Mouse (Mus musculus) heart, embryonic 12.5 days (tissue): ENCODE data around the gene F2rl1. TPM values are rescaled to one million over a fixed set of nuclear protein-coding genes. Genes with fewer than 3 reads are reported as not detected.

Experiments used
- ATAC-seq: fragments of 200-750 bp; cut with Nextera tagmentation; 2 replicates; pipeline ENCODE4 v1.8.0; 2017; ENCODE audit warnings: moderate TSS enrichment, moderate library complexity; ENCODE audit not compliant: insufficient number of reproducible peaks, low FRiP score
- H3K27ac ChIP-seq: fragments of 300-500 bp; sonication (generic); 2 replicates; pipeline ENCODE4 v1.5.1; 2016; ENCODE audit warnings: mild to moderate bottlenecking, moderate library complexity; ENCODE audit not compliant: poor library complexity, severe bottlenecking
- H3K27me3 ChIP-seq: fragments of 300-500 bp; sonication (generic); replicated peaks from 2 replicates; pipeline ENCODE4 v1.6.1; 2016; ENCODE audit warnings: mild to moderate bottlenecking, moderate library complexity
- H3K36me3 ChIP-seq: fragments of 300-500 bp; sonication (generic); 2 replicates; pipeline ENCODE4 v1.6.1; 2016; ENCODE audit warnings: mild to moderate bottlenecking, moderate library complexity
- H3K4me1 ChIP-seq: fragments of 300-500 bp; sonication (generic); replicated peaks from 2 replicates; pipeline ENCODE4 v1.6.1; 2016; ENCODE audit warnings: mild to moderate bottlenecking
- H3K4me2 ChIP-seq: fragments of 300-500 bp; sonication (generic); 2 replicates; pipeline ENCODE4 v1.6.1; 2016; ENCODE audit warnings: mild to moderate bottlenecking, moderate library complexity
- H3K4me3 ChIP-seq: fragments of 300-500 bp; sonication (generic); 2 replicates; pipeline ENCODE4 v1.5.1; 2016; ENCODE audit warnings: mild to moderate bottlenecking
- H3K9ac ChIP-seq: fragments of 300-500 bp; sonication (generic); 2 replicates; pipeline ENCODE4 v1.6.1; 2016; ENCODE audit warnings: mild to moderate bottlenecking, moderate library complexity
- H3K9me3 ChIP-seq: fragments of 300-500 bp; sonication (generic); replicated peaks from 2 replicates; pipeline ENCODE4 v1.6.1; 2016; ENCODE audit warnings: mild to moderate bottlenecking, moderate library complexity
- WGBS: fragments of 180-500 bp; shearing (Covaris S2); methylation state at CpG from one replicate; pipeline ENCODE4 v1.1.7; 2016; 5-methylcytosine and 5-hydroxymethylcytosine counted together
- polyA plus RNA-seq: library from polyadenylated mRNA; unstranded; fragments of >200 nt; fragmentation: Nextera tagmentation; extraction: Ambion mirVana; gene quantifications from 2 replicates; pipeline ENCODE4 v1.2.1, GENCODE M21; 2016

F2rl1 gene
- polyA plus RNA-seq: 0.26 TPM in 1 of 2 replicates, not detected in the other

GRCm38 (mm10) chr13:95524674-95525491 lies at the start of gene F2rl1:
Gene F2rl1 (minus strand): TSS chr13:95525227.
- Histone ChIP-seq H3K9me3 (no peaks in the 10 kb centered on the region), H3K9ac (peak within 1 kb of the TSS; percentile 72), H3K4me3 (peak within 1 kb of the TSS; percentile 54), H3K27ac (no peak within 1 kb of the TSS), H3K36me3 (no peaks in the 10 kb centered on the region), H3K27me3 (peaks cover 34% of the 10 kb centered on the region), H3K4me1 (peaks cover 13% of the 10 kb centered on the region; the same call in 1 of the 2 replicates), H3K4me2 (peak within 1 kb of the TSS; percentile 98)
- under 1% methylated on average over 54 of the region's 54 CpGs for WGBS
- peak; percentile 59 for ATAC-seq

GRCm38 (mm10) chr13:95570877-95571276 lies 45.9 kb upstream of the F2rl1 start:
- no peak for ATAC-seq
- 91% methylated on average over 4 of the region's 4 CpGs for WGBS
- H3K4me2 ChIP-seq: no peak overlapping the region
- no peak overlapping the region for H3K9ac ChIP-seq
- H3K4me1 ChIP-seq: no peaks in the 10 kb centered on the region
- no peak overlapping the region for H3K4me3 ChIP-seq
- no peaks in the 10 kb centered on the region for H3K36me3 ChIP-seq
- no peak overlapping the region for H3K27ac ChIP-seq
- H3K9me3 ChIP-seq: peaks cover 10% of the 10 kb centered on the region; the same call in 1 of the 2 replicates
- H3K27me3 ChIP-seq: no peaks in the 10 kb centered on the region

- H3K36me3 ChIP-seq: no peaks in the 10 kb centered on the region
- H3K4me1 ChIP-seq: no peaks in the 10 kb centered on the region
- ATAC-seq: no peak
- H3K27ac ChIP-seq: no peak overlapping the region
- H3K9me3 ChIP-seq: peaks cover 10% of the 10 kb centered on the region; the same call in 1 of the 2 replicates
- no peak overlapping the region for H3K4me3 ChIP-seq
- H3K9ac ChIP-seq: no peak overlapping the region
- H3K4me2 ChIP-seq: no peak overlapping the region
- H3K27me3 ChIP-seq: no peaks in the 10 kb centered on the region
Measured at GRCm38 (mm10) chr13:95569326-95569725, 44.3 kb upstream of the F2rl1 start.

GRCm38 (mm10) chr13:95568336-95568735 lies 43.3 kb upstream of the F2rl1 start:
- Histone ChIP-seq H3K9me3 (peaks cover 10% of the 10 kb centered on the region; the same call in 1 of the 2 replicates), H3K9ac (no peak overlapping the region), H3K36me3 (no peaks in the 10 kb centered on the region), H3K27ac (no peak overlapping the region), H3K27me3 (no peaks in the 10 kb centered on the region), H3K4me3 (no peak overlapping the region), H3K4me1 (no peaks in the 10 kb centered on the region; the same call in 1 of the 2 replicates), H3K4me2 (no peak overlapping the region)
- WGBS: 95% methylated on average over 3 of the region's 3 CpGs
- no peak for ATAC-seq

- Histone ChIP-seq H3K4me1 (peaks cover 7% of the 10 kb centered on the region), H3K27ac (no peak overlapping the region), H3K9me3 (peaks cover 10% of the 10 kb centered on the region; the same call in 1 of the 2 replicates), H3K4me3 (no peak overlapping the region), H3K36me3 (no peaks in the 10 kb centered on the region), H3K9ac (no peak overlapping the region), H3K4me2 (no peak overlapping the region), H3K27me3 (no peaks in the 10 kb centered on the region)
- 84% methylated on average over 15 of the region's 15 CpGs for WGBS
- no peak for ATAC-seq
Measured at GRCm38 (mm10) chr13:95566841-95567551, 42.0 kb upstream of the F2rl1 start.

GRCm38 (mm10) chr13:95563693-95564092 lies 38.7 kb upstream of the F2rl1 start:
- 3% methylated on average over 3 of the region's 3 CpGs for WGBS
- Histone ChIP-seq H3K4me3 (no peak overlapping the region), H3K9ac (no peak overlapping the region), H3K4me1 (peaks cover 7% of the 10 kb centered on the region), H3K36me3 (no peaks in the 10 kb centered on the region), H3K27ac (no peak overlapping the region), H3K9me3 (peaks cover 7% of the 10 kb centered on the region; the same call in 1 of the 2 replicates), H3K27me3 (no peaks in the 10 kb centered on the region), H3K4me2 (no peak overlapping the region)
- ATAC-seq: peak; percentile 62; the same call in 1 of the 2 replicates

- H3K36me3 ChIP-seq: no peaks in the 10 kb centered on the region
- 0 out of 2 replicates have a peak overlapping the region, but pooled peaks have one; percentile 12 for H3K4me2 ChIP-seq
- H3K27ac ChIP-seq: no peak overlapping the region
- 35% methylated on average over 10 of the region's 10 CpGs for WGBS
- no peak overlapping the region for H3K4me3 ChIP-seq
- ATAC-seq: peak; percentile 13; the same call in 1 of the 2 replicates
- no peaks in the 10 kb centered on the region for H3K27me3 ChIP-seq
- H3K4me1 ChIP-seq: peaks cover 7% of the 10 kb centered on the region
- peak overlapping the region; percentile 5; the same call in 1 of the 2 replicates for H3K9ac ChIP-seq
- peaks cover 3% of the 10 kb centered on the region; the same call in 1 of the 2 replicates for H3K9me3 ChIP-seq
Measured at GRCm38 (mm10) chr13:95563066-95563610, 38.1 kb upstream of the F2rl1 start.

GRCm38 (mm10) chr13:95557326-95557725 lies 32.3 kb upstream of the F2rl1 start:
- Histone ChIP-seq H3K27ac (no peak overlapping the region), H3K4me2 (no peak overlapping the region), H3K36me3 (no peaks in the 10 kb centered on the region), H3K4me3 (no peak overlapping the region), H3K9ac (no peak overlapping the region), H3K4me1 (no peaks in the 10 kb centered on the region), H3K27me3 (no peaks in the 10 kb centered on the region), H3K9me3 (no peaks in the 10 kb centered on the region)
- no peak for ATAC-seq
- WGBS: 47% methylated on average over 7 of the region's 7 CpGs

GRCm38 (mm10) chr13:95553885-95554492 lies 29.0 kb upstream of the F2rl1 start:
- H3K27ac ChIP-seq: no peak overlapping the region
- WGBS: 82% methylated on average over 11 of the region's 11 CpGs

GRCm38 (mm10) chr13:95550636-95551370 lies 25.8 kb upstream of the F2rl1 start:
- Histone ChIP-seq H3K9ac (no peak overlapping the region), H3K36me3 (no peaks in the 10 kb centered on the region), H3K4me3 (no peak overlapping the region), H3K27ac (no peak overlapping the region), H3K27me3 (no peaks in the 10 kb centered on the region), H3K4me2 (no peak overlapping the region), H3K9me3 (no peaks in the 10 kb centered on the region), H3K4me1 (peaks cover 21% of the 10 kb centered on the region)
- 58% methylated on average over 2 of the region's 2 CpGs for WGBS
- ATAC-seq: no peak

More at GRCm38 (mm10) chr13:95553885-95554492, 29.0 kb upstream of the F2rl1 start:
- ATAC-seq: no peak
- Histone ChIP-seq H3K9me3 (no peaks in the 10 kb centered on the region), H3K4me3 (no peak overlapping the region), H3K4me1 (peaks cover 5% of the 10 kb centered on the region; the same call in 1 of the 2 replicates), H3K4me2 (no peak overlapping the region), H3K9ac (no peak overlapping the region), H3K27me3 (no peaks in the 10 kb centered on the region), H3K36me3 (no peaks in the 10 kb centered on the region)
